Mouse (Mus musculus): Measurements from ENCODE around the gene Mroh7. TPM values are rescaled to one million over a fixed set of nuclear protein-coding genes. Genes with fewer than 3 reads are reported as not detected.
"Not testable (repeated sequence)": the region's sequence is repeated elsewhere in the genome, so short reads cannot be mapped to it uniquely, and the experiment has no call there.

The Mroh7 gene
- 9.2 and 9.7 TPM in 2 replicates for polyA plus RNA-seq (2012; rRNA removed)

- H3K36me3 ChIP-seq (ENCODE audit: control insufficient read depth, insufficient read depth, low read length), result no peaks in the 10 kb centered on the region
- no peaks in the 10 kb centered on the region for H3K27me3 ChIP-seq (replicated peaks; ENCODE audit: control insufficient read depth, insufficient read depth, low read length)
- no peak within 1 kb of the TSS for H3K4me3 ChIP-seq (ENCODE audit: insufficient read depth, low read depth, low read length)
- no peak for TF ChIP-seq POLR2A (IDR thresholded peaks at IDR 0.05; ENCODE audit: low read depth, low read length)
- TF ChIP-seq CTCF (conservative IDR thresholded peaks at IDR 0.05; ENCODE audit: insufficient read depth, insufficient read length, low read depth, low read length), result no peak; the same call in 1 of the 2 replicates
- no peaks in the 10 kb centered on the region; the same call in 1 of the 2 replicates for H3K4me1 ChIP-seq (ENCODE audit: control insufficient read depth, insufficient read depth, low read length)
- peak within 1 kb of the TSS; percentile 57; the same call in 1 of the 2 replicates for H3K27ac ChIP-seq (ENCODE audit: insufficient read depth, low read depth, low read length)
- peak; percentile 93 for DNase-seq
- 50% methylated on average over 7 of the region's 7 CpGs for WGBS
These were observed at the start of gene Mroh7 for GRCm38 (mm10) chr4:106730814-106731213. Gene Mroh7 (minus strand): TSS chr4:106730925.

DNA sequence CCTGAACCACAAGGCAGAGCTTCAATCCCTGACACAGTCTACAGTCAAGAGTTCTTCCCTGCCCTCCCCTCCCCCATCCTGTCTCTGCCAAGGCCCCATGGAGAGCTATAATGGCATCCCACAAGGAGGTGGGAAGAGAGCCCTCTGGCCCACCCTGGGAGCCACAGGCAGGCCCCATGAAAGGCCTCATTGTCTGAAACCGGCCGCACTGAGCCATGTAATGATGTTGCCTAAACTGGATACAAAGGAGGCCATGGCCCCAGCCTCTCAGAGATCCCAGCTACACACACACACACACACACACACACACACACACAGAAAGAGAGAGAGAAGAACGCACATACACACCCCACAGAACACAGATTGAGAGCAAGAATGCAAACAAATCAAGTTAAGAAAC, 49.3 kb upstream of the Mroh7 start:
- no peaks in the 10 kb centered on the region for H3K27me3 ChIP-seq (replicated peaks; ENCODE audit: control insufficient read depth, insufficient read depth, low read length)
- no peak overlapping the region for H3K27ac ChIP-seq (ENCODE audit: insufficient read depth, low read depth, low read length)
- 84% methylated on average over 3 of the region's 3 CpGs for WGBS

GRCm38 (mm10) chr4:106778116-106778788, 47.5 kb upstream of the Mroh7 start:
- H3K4me3 ChIP-seq (ENCODE audit: insufficient read depth, low read depth, low read length), result no peak overlapping the region
- peaks cover 17% of the 10 kb centered on the region for H3K4me1 ChIP-seq (ENCODE audit: control insufficient read depth, insufficient read depth, low read length)
- H3K27me3 ChIP-seq (replicated peaks; ENCODE audit: control insufficient read depth, insufficient read depth, low read length), result no peaks in the 10 kb centered on the region
- peak; percentile 99 for DNase-seq
- 11% methylated on average over 5 of the region's 5 CpGs for WGBS
- TF ChIP-seq POLR2A (IDR thresholded peaks at IDR 0.05; ENCODE audit: low read depth, low read length) (no peak), CTCF (conservative IDR thresholded peaks at IDR 0.05; ENCODE audit: insufficient read depth, insufficient read length, low read depth, low read length) (no peak)
- H3K27ac ChIP-seq (ENCODE audit: insufficient read depth, low read depth, low read length), result peak overlapping the region; percentile 94
- no peaks in the 10 kb centered on the region for H3K36me3 ChIP-seq (ENCODE audit: control insufficient read depth, insufficient read depth, low read length)

More for the DNA sequence above, 49.3 kb upstream of the Mroh7 start:
- H3K36me3 ChIP-seq (ENCODE audit: control insufficient read depth, insufficient read depth, low read length), result no peaks in the 10 kb centered on the region
- H3K4me1 ChIP-seq (ENCODE audit: control insufficient read depth, insufficient read depth, low read length), result peaks cover 17% of the 10 kb centered on the region
- H3K4me3 ChIP-seq (ENCODE audit: insufficient read depth, low read depth, low read length), result no peak overlapping the region
- no peak for DNase-seq
- TF ChIP-seq POLR2A (IDR thresholded peaks at IDR 0.05; ENCODE audit: low read depth, low read length), result no peak
- TF ChIP-seq CTCF (conservative IDR thresholded peaks at IDR 0.05; ENCODE audit: insufficient read depth, insufficient read length, low read depth, low read length), result no peak

DNA sequence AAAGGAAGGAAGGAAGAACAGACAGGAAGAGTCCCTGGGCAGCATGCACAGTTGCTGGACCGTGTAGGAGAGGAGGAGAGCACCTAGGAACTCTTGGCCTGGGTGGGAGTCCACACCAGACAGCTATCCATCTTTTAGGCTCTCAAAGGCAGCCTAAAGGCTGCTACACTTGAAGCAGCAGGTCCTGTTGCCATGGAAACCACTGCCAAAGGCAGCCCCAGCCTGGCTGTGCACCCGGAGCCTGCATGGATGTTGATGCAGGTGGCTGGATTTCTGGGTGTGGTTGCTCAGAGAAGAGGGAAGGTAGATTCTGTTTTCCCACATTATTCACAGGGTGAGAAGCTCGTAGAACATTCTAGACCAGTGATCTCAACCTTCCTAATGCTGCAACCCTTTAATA, 46.3 kb upstream of the Mroh7 start:
- 46% methylated on average over 3 of the region's 3 CpGs for WGBS
- DNase-seq, result no peak
- Histone ChIP-seq H3K36me3 (ENCODE audit: control insufficient read depth, insufficient read depth, low read length) (no peaks in the 10 kb centered on the region), H3K27me3 (replicated peaks; ENCODE audit: control insufficient read depth, insufficient read depth, low read length) (no peaks in the 10 kb centered on the region), H3K4me1 (ENCODE audit: control insufficient read depth, insufficient read depth, low read length) (peaks cover 17% of the 10 kb centered on the region), H3K4me3 (ENCODE audit: insufficient read depth, low read depth, low read length) (no peak overlapping the region), H3K27ac (ENCODE audit: insufficient read depth, low read depth, low read length) (no peak overlapping the region)
- TF ChIP-seq CTCF (conservative IDR thresholded peaks at IDR 0.05; ENCODE audit: insufficient read depth, insufficient read length, low read depth, low read length), result no peak
- TF ChIP-seq POLR2A (IDR thresholded peaks at IDR 0.05; ENCODE audit: low read depth, low read length), result no peak

DNA sequence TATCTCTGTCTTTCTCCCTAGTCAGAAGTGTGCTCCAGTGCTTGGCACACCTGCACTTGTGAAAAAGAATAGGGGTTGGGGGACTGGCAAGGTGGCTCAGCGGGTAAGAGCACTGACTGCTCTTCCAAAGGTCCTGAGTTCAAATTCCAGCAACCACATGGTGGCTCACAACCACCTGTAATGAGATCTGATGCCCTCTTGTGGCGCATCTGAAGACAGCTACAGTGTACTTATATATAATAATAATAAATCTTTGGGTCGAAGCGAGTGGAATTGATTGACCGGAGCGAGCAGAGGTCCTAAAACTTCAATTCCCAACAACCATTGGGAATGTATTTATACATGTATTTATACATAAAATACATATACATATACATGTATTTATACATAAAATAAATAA, 45.0 kb upstream of the Mroh7 start:
- not testable (repeated sequence) for H3K27ac ChIP-seq (ENCODE audit: insufficient read depth, low read depth, low read length); DNase-seq
- 89% methylated on average over 6 of the region's 6 CpGs for WGBS

DNA sequence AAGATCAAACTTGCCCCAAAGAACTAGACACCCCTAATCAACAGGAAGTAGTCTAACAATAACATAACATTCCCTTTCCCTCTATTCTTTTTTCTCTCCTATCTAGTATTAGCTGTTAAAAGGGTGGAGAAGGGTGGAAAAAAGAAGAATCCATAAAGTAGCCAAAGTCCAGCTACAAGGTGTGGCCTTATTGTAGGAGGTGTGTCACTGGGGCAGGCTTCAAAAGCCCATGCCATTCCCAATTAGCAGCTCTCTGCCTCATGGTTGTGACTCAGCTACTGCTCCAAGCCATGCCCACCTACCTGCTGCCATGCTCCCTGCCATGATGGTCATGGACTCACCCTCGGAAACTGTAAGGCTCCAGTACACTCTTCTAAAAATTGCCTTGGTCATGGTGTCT, 41.8 kb upstream of the Mroh7 start:
- 95% methylated on average over 1 of the region's 1 CpGs for WGBS
- TF ChIP-seq POLR2A (IDR thresholded peaks at IDR 0.05; ENCODE audit: low read depth, low read length), result no peak
- TF ChIP-seq CTCF (conservative IDR thresholded peaks at IDR 0.05; ENCODE audit: insufficient read depth, insufficient read length, low read depth, low read length), result no peak
- Histone ChIP-seq H3K27me3 (replicated peaks; ENCODE audit: control insufficient read depth, insufficient read depth, low read length) (no peaks in the 10 kb centered on the region), H3K4me3 (ENCODE audit: insufficient read depth, low read depth, low read length) (no peak overlapping the region), H3K4me1 (ENCODE audit: control insufficient read depth, insufficient read depth, low read length) (peaks cover 2% of the 10 kb centered on the region), H3K27ac (ENCODE audit: insufficient read depth, low read depth, low read length) (no peak overlapping the region), H3K36me3 (ENCODE audit: control insufficient read depth, insufficient read depth, low read length) (no peaks in the 10 kb centered on the region)
- DNase-seq, result no peak

More for the DNA sequence above, 45.0 kb upstream of the Mroh7 start:
- not testable (repeated sequence) for H3K4me3 ChIP-seq (ENCODE audit: insufficient read depth, low read depth, low read length); H3K27me3 ChIP-seq (replicated peaks; ENCODE audit: control insufficient read depth, insufficient read depth, low read length); H3K36me3 ChIP-seq (ENCODE audit: control insufficient read depth, insufficient read depth, low read length)
- peaks cover 17% of the 10 kb centered on the region for H3K4me1 ChIP-seq (ENCODE audit: control insufficient read depth, insufficient read depth, low read length)

DNA sequence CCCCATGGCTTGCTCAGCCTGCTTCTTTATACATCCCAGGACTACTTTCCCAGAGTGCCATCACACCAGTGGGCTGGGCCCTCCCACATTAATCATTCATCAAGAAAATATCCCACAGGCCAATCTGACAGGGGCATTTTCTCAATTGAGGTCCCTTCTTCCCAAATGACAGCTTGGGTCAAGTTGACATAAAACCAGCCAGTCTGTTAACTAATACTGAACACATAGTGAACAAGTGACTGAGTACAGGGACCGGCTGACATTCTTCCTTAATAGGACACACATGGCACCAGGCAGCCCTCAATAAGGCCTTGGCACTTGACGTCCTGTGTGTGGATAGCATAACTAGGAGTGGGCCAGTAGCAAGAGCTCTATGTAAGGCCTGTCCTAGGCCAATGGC, 38.6 kb upstream of the Mroh7 start:
- no peak for TF ChIP-seq POLR2A (IDR thresholded peaks at IDR 0.05; ENCODE audit: low read depth, low read length)
- TF ChIP-seq CTCF (conservative IDR thresholded peaks at IDR 0.05; ENCODE audit: insufficient read depth, insufficient read length, low read depth, low read length), result no peak
- 80% methylated on average over 2 of the region's 2 CpGs for WGBS
- H3K27me3 ChIP-seq (replicated peaks; ENCODE audit: control insufficient read depth, insufficient read depth, low read length), result no peaks in the 10 kb centered on the region
- H3K4me1 ChIP-seq (ENCODE audit: control insufficient read depth, insufficient read depth, low read length), result peaks cover 3% of the 10 kb centered on the region
- H3K27ac ChIP-seq (ENCODE audit: insufficient read depth, low read depth, low read length), result no peak overlapping the region
- no peak for DNase-seq
- no peaks in the 10 kb centered on the region for H3K36me3 ChIP-seq (ENCODE audit: control insufficient read depth, insufficient read depth, low read length)
- H3K4me3 ChIP-seq (ENCODE audit: insufficient read depth, low read depth, low read length), result no peak overlapping the region

Measured in kidney, adult 2 months (tissue).